Mouse (Mus musculus) brain, embryonic 14.5 days (tissue): ENCODE measurements at regions not wholly inside any gene's neighbourhood (a gene's known extent, or its start where the extent isn't known, plus 50 kb on each side); places are given as distances from the start of the nearest gene placed in this dataset.
"Not testable (repeated sequence)": the region's sequence is repeated elsewhere in the genome, so short reads cannot be mapped to it uniquely, and the experiment has no call there.

Experiments
- DNase-seq: peaks from one replicate; pipeline ENCODE4 v3.0.0-alpha.2; 2011; ENCODE audit warnings: low read depth
- CTCF ChIP-seq: fragments of 200-500 bp; IDR thresholded peaks from 2 replicates; pipeline ENCODE4 v1.5.1; 2012; ENCODE audit warnings: inconsistent platforms, mild to moderate bottlenecking, moderate library complexity, borderline replicate concordance; ENCODE audit not compliant: insufficient read depth, insufficient read length; ENCODE audit errors: extremely low read depth
- POLR2A ChIP-seq: fragments of 200-500 bp; IDR thresholded peaks from 2 replicates; pipeline ENCODE4 v1.6.1; 2012; ENCODE audit warnings: mild to moderate bottlenecking, inconsistent platforms, borderline replicate concordance; ENCODE audit not compliant: poor library complexity, insufficient read depth, insufficient read length, severe bottlenecking; ENCODE audit errors: extremely low read depth

DNA sequence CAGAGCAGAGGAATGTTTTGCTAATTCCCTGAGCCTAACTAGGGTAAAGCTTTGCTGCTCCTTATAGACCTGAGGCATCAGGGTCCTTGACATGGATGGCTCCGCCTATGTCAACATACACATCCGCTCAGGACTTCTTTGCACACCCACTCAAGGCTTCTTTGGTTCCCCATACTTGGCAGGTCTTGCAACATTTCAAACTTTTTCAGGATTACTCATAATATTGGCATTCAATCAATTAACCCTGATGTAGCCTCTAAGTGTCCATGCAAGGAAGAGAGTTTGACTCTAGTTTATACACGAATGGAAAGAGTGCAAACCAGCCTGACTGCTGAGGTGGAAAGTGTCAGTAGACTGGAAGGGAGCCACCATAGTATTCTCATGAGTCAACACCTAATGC is 93.2 kb upstream of the Slc25a13 start:
- no peak for DNase-seq
- TF ChIP-seq POLR2A (no peak), CTCF (no peak)

GRCm38 (mm10) chr6:6307618-6308017 is 90.6 kb upstream of the Slc25a13 start:
- TF ChIP-seq CTCF (no peak), POLR2A (no peak)
- DNase-seq, result no peak

DNA sequence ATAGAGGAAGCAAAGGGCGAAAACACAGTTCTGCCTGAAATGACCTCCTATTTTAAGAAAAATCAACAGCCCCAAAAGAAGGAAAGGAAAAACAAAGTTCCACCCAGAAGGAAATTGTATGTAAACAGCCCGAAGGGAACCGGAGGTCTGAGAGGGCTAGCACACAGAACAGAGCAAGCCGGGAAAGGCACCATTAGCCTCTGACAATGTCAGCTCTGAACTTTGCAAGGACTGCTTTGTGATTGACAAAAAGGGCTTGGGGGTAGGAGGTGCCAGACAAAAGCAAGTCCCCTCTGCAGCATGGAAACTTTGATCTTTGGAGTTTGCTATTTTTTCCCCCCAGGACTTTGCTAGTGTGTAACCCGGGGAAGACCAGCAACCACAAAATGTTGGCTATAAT is 86.8 kb upstream of the Slc25a13 start:
- DNase-seq, result peak; percentile 33
- TF ChIP-seq CTCF, result no peak
- no peak for TF ChIP-seq POLR2A

- DNase-seq, result no peak
- TF ChIP-seq POLR2A, result no peak
- no peak for TF ChIP-seq CTCF
Observed at GRCm38 (mm10) chr6:6301001-6301510, 84.1 kb upstream of the Slc25a13 start.

DNA sequence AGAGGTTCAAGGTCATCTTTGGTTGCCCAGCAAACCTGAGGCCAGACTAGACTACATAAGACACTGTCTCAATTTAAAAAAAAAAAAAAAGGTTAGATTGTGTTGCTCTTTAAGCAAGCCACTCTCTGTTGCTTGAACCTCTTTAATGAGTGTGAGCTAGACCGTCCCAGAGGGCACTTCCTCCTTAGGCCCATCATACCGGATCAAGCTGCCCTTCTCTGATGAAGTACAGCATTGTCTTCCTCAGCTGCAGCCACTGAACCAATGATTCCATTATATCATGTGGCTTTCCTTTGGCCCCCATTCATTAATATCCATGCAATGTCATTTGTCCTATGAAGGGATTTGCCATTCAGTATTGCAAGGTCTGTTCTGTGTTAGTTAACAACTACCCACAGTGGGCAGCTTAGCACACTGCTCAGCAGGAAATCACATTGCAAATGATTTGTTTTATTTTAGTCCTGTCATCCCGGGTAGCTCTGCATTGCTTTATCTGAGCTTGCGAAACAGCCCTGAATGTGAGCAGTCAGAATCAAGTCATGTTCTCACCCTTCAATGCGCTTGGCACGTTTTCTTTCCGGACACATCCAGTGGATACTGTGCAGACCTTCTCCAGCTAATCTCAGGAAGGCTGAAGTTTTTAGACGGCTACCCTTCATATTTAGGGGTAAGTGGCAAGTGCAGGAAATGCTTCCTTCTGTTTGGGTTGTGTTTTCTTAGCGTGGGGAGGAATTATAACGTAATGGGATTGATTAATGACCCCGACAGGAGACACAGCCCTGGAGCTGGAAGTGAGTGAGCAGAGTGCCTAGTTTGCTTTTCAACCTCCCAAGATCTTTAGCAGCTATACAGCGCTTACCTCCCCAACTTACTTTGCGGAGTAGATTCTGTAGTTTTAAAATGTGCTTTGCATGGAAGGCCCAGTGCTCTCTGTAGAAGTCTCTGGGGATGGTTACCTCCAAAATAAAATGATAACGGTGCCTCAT is 82.2 kb upstream of the Slc25a13 start:
- DNase-seq, result peak; percentile 28

GRCm38 (mm10) chr6:6295551-6295950 is 78.6 kb upstream of the Slc25a13 start:
- not testable (repeated sequence) for DNase-seq

More for the DNA sequence above, 82.2 kb upstream of the Slc25a13 start:
- TF ChIP-seq POLR2A (no peak), CTCF (no peak)

- TF ChIP-seq POLR2A, result no peak
- no peak for DNase-seq
Observed at GRCm38 (mm10) chr6:6291781-6292180, 74.8 kb upstream of the Slc25a13 start.

DNA sequence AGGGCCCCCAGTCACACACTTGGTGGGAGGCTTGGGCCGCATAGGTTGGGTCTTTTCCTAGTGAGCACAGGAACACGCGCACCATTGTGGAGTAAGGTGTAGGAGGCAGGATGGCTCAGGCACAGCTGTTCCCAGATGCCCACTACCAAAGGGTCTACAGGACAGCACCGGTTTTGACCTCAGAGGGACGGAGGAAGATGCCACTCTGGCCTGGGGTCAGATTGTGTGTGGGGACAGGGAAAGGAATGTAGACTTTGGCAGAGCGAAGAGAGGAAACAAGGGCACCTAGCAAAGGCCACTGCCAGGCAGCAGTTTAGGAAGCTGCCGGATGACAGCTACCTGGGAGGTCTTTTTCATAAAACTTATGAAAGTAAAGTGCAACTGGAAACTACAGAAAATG is 73.5 kb upstream of the Slc25a13 start:
- DNase-seq, result no peak
- TF ChIP-seq CTCF (no peak), POLR2A (no peak)

- TF ChIP-seq CTCF (peak; percentile 69; the same call in 1 of the 2 replicates), POLR2A (no peak)
Observed at GRCm38 (mm10) chr6:6289806-6290205, 72.8 kb upstream of the Slc25a13 start.

GRCm38 (mm10) chr6:6280812-6281568 is 64.0 kb upstream of the Slc25a13 start:
- no peak for DNase-seq
- TF ChIP-seq POLR2A, result no peak
- TF ChIP-seq CTCF, result no peak

More at GRCm38 (mm10) chr6:6289806-6290205, 72.8 kb upstream of the Slc25a13 start:
- DNase-seq, result peak; percentile 82

GRCm38 (mm10) chr6:6279646-6280045 is 62.7 kb upstream of the Slc25a13 start:
- TF ChIP-seq CTCF (0 out of 2 replicates have a peak, but pooled peaks have one; percentile 2), POLR2A (no peak)
- DNase-seq, result no peak
